Mouse (Mus musculus): ENCODE measurements at regions not wholly inside any gene's neighbourhood (a gene's known extent, or its start where the extent isn't known, plus 50 kb on each side); places are given as distances from the start of the nearest gene placed in this dataset.
"Not testable (repeated sequence)": the region's sequence is repeated elsewhere in the genome, so short reads cannot be mapped to it uniquely, and the experiment has no call there.

- Histone ChIP-seq H3K36me3 (ENCODE audit: insufficient read depth, low read length) (no peaks in the 10 kb centered on the region), H3K9ac (replicated peaks; ENCODE audit: low read length) (no peak overlapping the region), H3K27me3 (ENCODE audit: insufficient read depth, low read length) (no peaks in the 10 kb centered on the region), H3K27ac (no peak overlapping the region), H3K4me1 (ENCODE audit: insufficient read depth, low read length) (no peaks in the 10 kb centered on the region), H3K4me2 (ENCODE audit: low read depth, low read length) (no peak overlapping the region), H3K4me3 (ENCODE audit: low read length) (no peak overlapping the region), H3K9me3 (ENCODE audit: low read length) (no peaks in the 10 kb centered on the region)
- no peak for TF ChIP-seq CTCF (IDR thresholded peaks at IDR 0.05; ENCODE audit: low read depth)
- WGBS: 76% methylated on average over 1 of the region's 1 CpGs
- ATAC-seq (no peak), DNase-seq (ENCODE audit: low spot score) (no peak)
Observed at GRCm38 (mm10) chrX:70871209-70871608, 178.8 kb upstream of the Mamld1 start.

DNA sequence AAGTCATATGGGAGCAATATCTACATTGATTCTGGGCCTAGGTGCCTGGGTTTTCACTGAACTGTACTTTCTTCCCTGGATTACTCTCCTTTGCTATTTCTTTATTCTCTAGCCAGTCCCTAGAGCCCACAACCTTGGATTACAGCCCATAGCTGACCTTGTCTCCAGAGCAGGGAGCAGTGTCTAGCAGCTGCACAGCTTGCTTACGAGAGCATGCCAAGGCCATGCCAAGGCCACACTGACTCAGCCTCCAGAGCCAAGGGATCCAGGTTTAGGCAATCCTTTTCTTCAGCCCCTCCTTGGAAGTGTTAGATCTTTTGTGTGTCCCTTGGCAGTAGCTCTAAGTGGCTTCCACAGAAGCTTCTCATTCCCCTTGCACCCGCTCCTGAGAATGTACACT lies 168.7 kb upstream of the Mamld1 start:
- ATAC-seq: no peak
- H3K9ac ChIP-seq (replicated peaks; ENCODE audit: low read length): no peak overlapping the region
- WGBS: 73% methylated on average over 2 of the region's 2 CpGs
- H3K36me3 ChIP-seq (ENCODE audit: insufficient read depth, low read length): no peaks in the 10 kb centered on the region
- H3K4me3 ChIP-seq (ENCODE audit: low read length): no peak overlapping the region
- DNase-seq (ENCODE audit: low spot score): no peak
- no peaks in the 10 kb centered on the region for H3K4me1 ChIP-seq (ENCODE audit: insufficient read depth, low read length)
- H3K9me3 ChIP-seq (ENCODE audit: low read length): no peaks in the 10 kb centered on the region
- TF ChIP-seq CTCF (IDR thresholded peaks at IDR 0.05; ENCODE audit: low read depth): no peak
- no peak overlapping the region for H3K4me2 ChIP-seq (ENCODE audit: low read depth, low read length)
- H3K27ac ChIP-seq: no peak overlapping the region
- H3K27me3 ChIP-seq (ENCODE audit: insufficient read depth, low read length): no peaks in the 10 kb centered on the region

- no peak for ATAC-seq
- DNase-seq (ENCODE audit: low spot score): no peak
- 82% methylated on average over 2 of the region's 2 CpGs for WGBS
Observed at GRCm38 (mm10) chrX:70883461-70883860, 166.6 kb upstream of the Mamld1 start.

GRCm38 (mm10) chrX:70894517-70894916 lies 155.5 kb upstream of the Mamld1 start:
- Histone ChIP-seq H3K9ac (replicated peaks; ENCODE audit: low read length) (no peak overlapping the region), H3K36me3 (ENCODE audit: insufficient read depth, low read length) (no peaks in the 10 kb centered on the region), H3K27ac (no peak overlapping the region), H3K27me3 (ENCODE audit: insufficient read depth, low read length) (no peaks in the 10 kb centered on the region), H3K4me3 (ENCODE audit: low read length) (no peak overlapping the region), H3K4me1 (ENCODE audit: insufficient read depth, low read length) (no peaks in the 10 kb centered on the region), H3K4me2 (ENCODE audit: low read depth, low read length) (no peak overlapping the region), H3K9me3 (ENCODE audit: low read length) (no peaks in the 10 kb centered on the region)
- 83% methylated on average over 2 of the region's 2 CpGs for WGBS
- DNase-seq (ENCODE audit: low spot score) (no peak), ATAC-seq (no peak)
- no peak for TF ChIP-seq CTCF (IDR thresholded peaks at IDR 0.05; ENCODE audit: low read depth)

More at GRCm38 (mm10) chrX:70883461-70883860, 166.6 kb upstream of the Mamld1 start:
- H3K36me3 ChIP-seq (ENCODE audit: insufficient read depth, low read length): no peaks in the 10 kb centered on the region
- no peaks in the 10 kb centered on the region for H3K9me3 ChIP-seq (ENCODE audit: low read length)
- TF ChIP-seq CTCF (IDR thresholded peaks at IDR 0.05; ENCODE audit: low read depth): no peak
- H3K4me2 ChIP-seq (ENCODE audit: low read depth, low read length): no peak overlapping the region
- no peak overlapping the region for H3K27ac ChIP-seq
- H3K9ac ChIP-seq (replicated peaks; ENCODE audit: low read length): no peak overlapping the region
- H3K4me1 ChIP-seq (ENCODE audit: insufficient read depth, low read length): no peaks in the 10 kb centered on the region
- no peaks in the 10 kb centered on the region for H3K27me3 ChIP-seq (ENCODE audit: insufficient read depth, low read length)
- no peak overlapping the region for H3K4me3 ChIP-seq (ENCODE audit: low read length)

DNA sequence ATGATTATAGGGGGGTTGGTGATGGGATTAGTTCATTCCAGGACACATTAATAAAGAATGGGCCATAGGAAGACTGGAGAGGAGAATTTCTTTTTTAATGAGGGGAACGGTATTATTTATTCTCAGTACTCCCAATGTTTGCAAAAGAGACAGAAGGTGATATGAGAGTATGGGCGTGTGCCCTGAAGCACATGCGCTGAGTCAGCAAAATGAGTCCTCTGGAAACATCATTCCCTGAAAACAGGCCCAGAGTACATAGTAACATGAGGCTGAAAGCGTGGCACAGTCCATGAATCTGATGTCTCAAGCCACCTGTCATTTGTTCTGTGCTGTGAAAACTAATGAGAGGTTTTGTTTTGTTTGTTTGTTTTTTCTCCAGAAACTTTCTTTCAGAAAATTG lies 154.5 kb upstream of the Mamld1 start:
- H3K4me3 ChIP-seq (ENCODE audit: low read length): no peak overlapping the region
- H3K27ac ChIP-seq: no peak overlapping the region
- no peak for TF ChIP-seq CTCF (IDR thresholded peaks at IDR 0.05; ENCODE audit: low read depth)
- no peaks in the 10 kb centered on the region for H3K36me3 ChIP-seq (ENCODE audit: insufficient read depth, low read length)
- no peak overlapping the region for H3K9ac ChIP-seq (replicated peaks; ENCODE audit: low read length)
- no peaks in the 10 kb centered on the region for H3K4me1 ChIP-seq (ENCODE audit: insufficient read depth, low read length)
- no peak for ATAC-seq
- no peak overlapping the region for H3K4me2 ChIP-seq (ENCODE audit: low read depth, low read length)
- 80% methylated on average over 4 of the region's 4 CpGs for WGBS
- H3K27me3 ChIP-seq (ENCODE audit: insufficient read depth, low read length): no peaks in the 10 kb centered on the region
- DNase-seq (ENCODE audit: low spot score): no peak
- no peaks in the 10 kb centered on the region for H3K9me3 ChIP-seq (ENCODE audit: low read length)

DNA sequence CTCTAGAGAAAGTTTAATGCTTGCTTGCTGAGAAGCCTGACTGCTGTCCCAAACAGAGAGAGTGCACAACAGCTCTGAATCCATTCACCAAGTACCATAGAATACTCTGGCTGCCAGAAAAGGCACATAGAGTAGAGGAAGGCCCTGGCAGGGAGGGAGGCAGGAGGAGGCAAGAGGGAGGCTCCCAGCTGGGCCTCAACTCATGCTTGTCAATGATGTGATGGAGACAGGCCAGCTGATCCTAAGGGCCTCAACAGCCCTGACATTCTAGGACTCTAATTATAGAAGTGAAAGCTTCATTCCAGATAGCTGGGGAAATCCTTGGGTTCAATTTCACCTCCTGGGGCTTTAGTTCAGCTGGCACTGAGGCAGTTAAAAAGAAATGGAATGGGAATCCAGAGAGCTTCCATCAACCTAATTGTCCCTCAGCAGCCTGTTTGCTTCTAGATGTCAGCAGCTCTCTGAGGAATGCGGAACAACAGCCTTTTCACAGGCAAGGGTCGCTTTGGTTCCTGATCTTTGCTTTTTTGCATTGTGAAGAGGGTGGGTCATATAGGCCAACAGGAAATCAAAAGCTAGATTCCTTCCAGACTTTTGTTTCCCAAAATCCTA lies 152.8 kb upstream of the Mamld1 start:
- no peaks in the 10 kb centered on the region for H3K36me3 ChIP-seq (ENCODE audit: insufficient read depth, low read length)
- WGBS: 61% methylated on average over 2 of the region's 2 CpGs
- no peaks in the 10 kb centered on the region for H3K4me1 ChIP-seq (ENCODE audit: insufficient read depth, low read length)
- no peak overlapping the region for H3K4me2 ChIP-seq (ENCODE audit: low read depth, low read length)
- DNase-seq (ENCODE audit: low spot score) (peak; percentile 1), ATAC-seq (no peak)
- no peak overlapping the region for H3K4me3 ChIP-seq (ENCODE audit: low read length)
- H3K27me3 ChIP-seq (ENCODE audit: insufficient read depth, low read length): no peaks in the 10 kb centered on the region
- no peaks in the 10 kb centered on the region for H3K9me3 ChIP-seq (ENCODE audit: low read length)
- no peak for TF ChIP-seq CTCF (IDR thresholded peaks at IDR 0.05; ENCODE audit: low read depth)
- H3K9ac ChIP-seq (replicated peaks; ENCODE audit: low read length): no peak overlapping the region
- H3K27ac ChIP-seq: no peak overlapping the region

DNA sequence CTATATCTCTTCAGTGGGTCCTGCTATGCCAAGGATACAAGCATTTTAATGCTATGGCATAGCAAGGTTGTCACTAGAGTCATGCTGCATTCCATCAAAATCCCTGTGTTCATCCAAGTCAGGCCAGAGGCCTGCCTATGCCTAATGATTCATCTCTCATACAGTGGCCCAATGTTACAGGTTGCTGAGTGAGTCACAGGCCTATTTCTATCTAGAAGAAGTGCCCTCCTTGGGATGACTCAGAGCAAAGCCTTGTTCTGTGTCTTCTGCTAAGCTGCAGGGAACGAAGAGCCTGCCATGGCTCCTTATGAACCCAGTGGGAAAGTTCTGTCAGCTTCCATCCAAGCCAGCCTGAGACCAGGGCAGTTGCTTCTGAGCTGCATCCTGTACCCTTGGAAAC lies 151.2 kb upstream of the Mamld1 start:
- not testable (repeated sequence) for H3K9me3 ChIP-seq (ENCODE audit: low read length); ATAC-seq; DNase-seq (ENCODE audit: low spot score); H3K4me1 ChIP-seq (ENCODE audit: insufficient read depth, low read length); H3K27me3 ChIP-seq (ENCODE audit: insufficient read depth, low read length); H3K27ac ChIP-seq; H3K4me3 ChIP-seq (ENCODE audit: low read length); H3K9ac ChIP-seq (replicated peaks; ENCODE audit: low read length); H3K36me3 ChIP-seq (ENCODE audit: insufficient read depth, low read length); H3K4me2 ChIP-seq (ENCODE audit: low read depth, low read length)
- 77% methylated on average over 1 of the region's 1 CpGs for WGBS
